Mouse (Mus musculus) liver, embryonic 16.5 days (tissue): Measurements from ENCODE around the gene Igflr1. TPM values are rescaled to one million over a fixed set of nuclear protein-coding genes. Genes with fewer than 3 reads are reported as not detected.

Experiments used
- ATAC-seq: fragments of 200-750 bp; cut with Nextera tagmentation; 2 replicates; pipeline ENCODE4 v1.8.0; 2017; ENCODE audit warnings: low read depth, mild to moderate bottlenecking, moderate number of reproducible peaks, moderate library complexity
- H3K27ac ChIP-seq: fragments of 300-500 bp; sonication (generic); 2 replicates; pipeline ENCODE4 v1.5.1; 2014; ENCODE audit warnings: mild to moderate bottlenecking, low read length
- H3K27me3 ChIP-seq: fragments of 300-500 bp; sonication (generic); 2 replicates; pipeline ENCODE4 v1.6.1; 2014; ENCODE audit warnings: low read depth, low read length, mixed read lengths; ENCODE audit not compliant: control insufficient read depth, insufficient read depth
- H3K36me3 ChIP-seq: fragments of 300-500 bp; sonication (generic); 2 replicates; pipeline ENCODE4 v1.6.1; 2014; ENCODE audit warnings: mild to moderate bottlenecking; ENCODE audit not compliant: control insufficient read depth, insufficient read depth
- H3K4me1 ChIP-seq: fragments of 300-500 bp; sonication (generic); 2 replicates; pipeline ENCODE4 v1.6.1; 2014; ENCODE audit warnings: low read depth, low read length, mixed read lengths; ENCODE audit not compliant: control insufficient read depth
- H3K4me2 ChIP-seq: fragments of 300-500 bp; sonication (generic); 2 replicates; pipeline ENCODE4 v1.6.1; 2014; ENCODE audit warnings: low read depth, low read length, mixed read lengths
- H3K4me3 ChIP-seq: fragments of 300-500 bp; sonication (generic); 2 replicates; pipeline ENCODE4 v1.5.1; 2014; ENCODE audit warnings: low read depth, mild to moderate bottlenecking, low read length
- H3K9ac ChIP-seq: fragments of 300-500 bp; sonication (generic); 2 replicates; pipeline ENCODE4 v1.6.1; 2014; ENCODE audit warnings: low read depth, low read length
- H3K9me3 ChIP-seq: fragments of 300-500 bp; sonication (generic); replicated peaks from 2 replicates; pipeline ENCODE4 v1.6.1; 2016; ENCODE audit warnings: low read length; ENCODE audit not compliant: control insufficient read depth
- WGBS: fragments of 180-500 bp; shearing (Covaris S2); extraction: QIAGEN DNeasy Blood & Tissue Kit; methylation state at CpG from one replicate; pipeline ENCODE4 v1.1.7; 2014; ENCODE audit not compliant: insufficient replicate concordance; 5-methylcytosine and 5-hydroxymethylcytosine counted together
- microRNA-seq: library from miRNA; unstranded; fragments of <30 nt; microRNA quantifications from one replicate; pipeline ENCODE4, GENCODE M21; 2016
- polyA plus RNA-seq: library from polyadenylated mRNA; unstranded; fragments of >200 nt; fragmentation: Nextera tagmentation; extraction: Ambion mirVana; gene quantifications from 2 replicates; pipeline ENCODE4 v1.2.1, GENCODE M21; 2015

Igflr1 gene
- polyA plus RNA-seq, 1 experiment from 2014 or later: 2.2 TPM

GRCm38 (mm10) chr7:30612654-30613402, 47.6 kb downstream of the Igflr1 start, which contains the start of gene Upk1a:
Gene Upk1a (minus strand): TSS chr7:30612847.
- H3K36me3 ChIP-seq: peaks cover 8% of the 10 kb centered on the region
- no peak for ATAC-seq
- H3K9me3 ChIP-seq: no peaks in the 10 kb centered on the region
- H3K27ac ChIP-seq: no peak within 1 kb of the TSS
- no peak within 1 kb of the TSS for H3K9ac ChIP-seq
- peaks cover 7% of the 10 kb centered on the region for H3K4me1 ChIP-seq
- H3K4me3 ChIP-seq: no peak within 1 kb of the TSS
- 77% methylated on average over 8 of the region's 8 CpGs for WGBS
- no peaks in the 10 kb centered on the region for H3K27me3 ChIP-seq
- no peak within 1 kb of the TSS for H3K4me2 ChIP-seq

GRCm38 (mm10) chr7:30613529-30614112, 48.4 kb downstream of the Igflr1 start:
- WGBS: 18% methylated on average over 14 of the region's 14 CpGs

GRCm38 (mm10) chr7:30614454-30614853, 49.2 kb downstream of the Igflr1 start:
- peaks cover 7% of the 10 kb centered on the region for H3K4me1 ChIP-seq
- H3K4me3 ChIP-seq: no peak overlapping the region

More at GRCm38 (mm10) chr7:30613529-30614112, 48.4 kb downstream of the Igflr1 start:
- Histone ChIP-seq H3K9me3 (no peaks in the 10 kb centered on the region), H3K4me3 (no peak overlapping the region), H3K36me3 (peaks cover 8% of the 10 kb centered on the region), H3K4me2 (no peak overlapping the region), H3K27ac (no peak overlapping the region), H3K4me1 (peaks cover 7% of the 10 kb centered on the region), H3K9ac (no peak overlapping the region), H3K27me3 (no peaks in the 10 kb centered on the region)
- ATAC-seq: peak; percentile 53; the same call in 1 of the 2 replicates

GRCm38 (mm10) chr7:30615049-30615760, 50.0 kb downstream of the Igflr1 start:
- H3K4me2 ChIP-seq: no peak overlapping the region
- no peak overlapping the region; the same call in 1 of the 2 replicates for H3K27ac ChIP-seq
- ATAC-seq: peak; percentile 19; the same call in 1 of the 2 replicates
- H3K27me3 ChIP-seq: no peaks in the 10 kb centered on the region
- H3K4me1 ChIP-seq: peaks cover 7% of the 10 kb centered on the region
- no peak overlapping the region for H3K9ac ChIP-seq
- H3K36me3 ChIP-seq: peaks cover 15% of the 10 kb centered on the region
- 48% methylated on average over 5 of the region's 5 CpGs for WGBS
- no peak overlapping the region for H3K4me3 ChIP-seq
- H3K9me3 ChIP-seq: no peaks in the 10 kb centered on the region

More at GRCm38 (mm10) chr7:30614454-30614853, 49.2 kb downstream of the Igflr1 start:
- Histone ChIP-seq H3K36me3 (peaks cover 13% of the 10 kb centered on the region), H3K9ac (no peak overlapping the region), H3K9me3 (no peaks in the 10 kb centered on the region), H3K4me2 (no peak overlapping the region), H3K27me3 (no peaks in the 10 kb centered on the region), H3K27ac (no peak overlapping the region)
- WGBS: 45% methylated on average over 2 of the region's 2 CpGs
- ATAC-seq: no peak

Small RNA genes within 50 kb of the gene (microRNA-seq; reads per million reads assigned to microRNA genes)
- 3.2 reads per million, percentile 10 among the genes with 10 or more reads in this experiment for gene Gm38670
- gene Mir3569: not detected

Other genes starting within 250 kb of the Igflr1 start
- 0.30 and 0.88 TPM in 2 replicates for gene E130208F15Rik, start 243.7 kb upstream of the Igflr1 start, polyA plus RNA-seq
- gene Sdhaf1, start 241.5 kb upstream of the Igflr1 start, polyA plus RNA-seq: 4.3 and 4.6 TPM in 2 replicates
- gene Lrfn3, start 202.7 kb upstream of the Igflr1 start, polyA plus RNA-seq: 2.0 and 2.1 TPM in 2 replicates
- 150 and 154 TPM in 2 replicates for gene Tyrobp, start 151.7 kb upstream of the Igflr1 start, polyA plus RNA-seq
- 7.2 and 7.8 TPM in 2 replicates for gene Hcst, start 145.6 kb upstream of the Igflr1 start, polyA plus RNA-seq
- gene Nfkbid, start 143.7 kb upstream of the Igflr1 start, polyA plus RNA-seq: 1.4 and 1.7 TPM in 2 replicates
- gene Aplp1, start 119.9 kb upstream of the Igflr1 start, polyA plus RNA-seq: 4.2 and 4.4 TPM in 2 replicates
- 0.12 and 0.23 TPM in 2 replicates for gene Kirrel2, start 107.7 kb upstream of the Igflr1 start, polyA plus RNA-seq
- 0.09 and 0.19 TPM in 2 replicates for gene Nphs1, start 107.1 kb upstream of the Igflr1 start, polyA plus RNA-seq
- 79.3 and 85.2 TPM in 2 replicates for gene Prodh2, start 71.8 kb upstream of the Igflr1 start, polyA plus RNA-seq
- gene Arhgap33, start 30.4 kb upstream of the Igflr1 start, polyA plus RNA-seq: 1.8 and 2.6 TPM in 2 replicates
- 5.3 and 6.9 TPM in 2 replicates for gene Hspb6, start 13.2 kb upstream of the Igflr1 start, polyA plus RNA-seq
- gene Proser3, start 13.1 kb upstream of the Igflr1 start, polyA plus RNA-seq: 2.7 and 3.0 TPM in 2 replicates
- 22.7 and 23.7 TPM in 2 replicates for gene Lin37, start 5.6 kb upstream of the Igflr1 start, polyA plus RNA-seq
- 31.5 and 32.6 TPM in 2 replicates for gene U2af1l4, start 2.1 kb upstream of the Igflr1 start, polyA plus RNA-seq
- 3.8 and 4.1 TPM in 2 replicates for gene Gm49396, start 2.1 kb upstream of the Igflr1 start, polyA plus RNA-seq
- gene Psenen, start 1.8 kb upstream of the Igflr1 start, polyA plus RNA-seq: 65.0 and 70.1 TPM in 2 replicates
- gene Kmt2b, start 23.3 kb downstream of the Igflr1 start, polyA plus RNA-seq: 2.7 and 3.5 TPM in 2 replicates
- gene Zbtb32, start 33.5 kb downstream of the Igflr1 start, polyA plus RNA-seq: 0.21 and 0.34 TPM in 2 replicates
- gene Upk1a, start 47.4 kb downstream of the Igflr1 start, polyA plus RNA-seq: 0.08 and 0.09 TPM in 2 replicates
- gene Cox6b1, start 60.7 kb downstream of the Igflr1 start, polyA plus RNA-seq: 566 and 597 TPM in 2 replicates
- gene Etv2, start 70.4 kb downstream of the Igflr1 start, polyA plus RNA-seq: not detected in 2 replicates
- 41.9 and 43.4 TPM in 2 replicates for gene Rbm42, start 84.9 kb downstream of the Igflr1 start, polyA plus RNA-seq
- gene Haus5, start 99.6 kb downstream of the Igflr1 start, polyA plus RNA-seq: 28.5 and 31.8 TPM in 2 replicates
- gene Pmis2, start 106.2 kb downstream of the Igflr1 start, polyA plus RNA-seq: not detected in 2 replicates
- 0.57 and 0.90 TPM in 2 replicates for gene 2200002J24Rik, start 133.5 kb downstream of the Igflr1 start, polyA plus RNA-seq
- 4.1 and 4.4 TPM in 2 replicates for gene Atp4a, start 146.8 kb downstream of the Igflr1 start, polyA plus RNA-seq
- 94.1 and 96.0 TPM in 2 replicates for gene Tmem147, start 164.1 kb downstream of the Igflr1 start, polyA plus RNA-seq
- gene Gapdhs, start 178.3 kb downstream of the Igflr1 start, polyA plus RNA-seq: 0.14 TPM in 1 of 2 replicates, not detected in the other
- gene Sbsn, start 186.0 kb downstream of the Igflr1 start, polyA plus RNA-seq: 0.05 and 0.20 TPM in 2 replicates
- gene Dmkn, start 198.3 kb downstream of the Igflr1 start, polyA plus RNA-seq: 0.36 and 0.40 TPM in 2 replicates
- 0.22 TPM in 1 of 2 replicates, not detected in the other for gene Krtdap, start 222.5 kb downstream of the Igflr1 start, polyA plus RNA-seq